Mouse (Mus musculus): ENCODE measurements at regions not wholly inside any gene's neighbourhood (a gene's known extent, or its start where the extent isn't known, plus 50 kb on each side); places are given as distances from the start of the nearest gene placed in this dataset.

- 33% methylated on average over 24 of the region's 24 CpGs for WGBS
- H3K9me3 ChIP-seq (ENCODE audit: low read length), result no peaks in the 10 kb centered on the region
- ATAC-seq, result no peak
- peaks cover 11% of the 10 kb centered on the region; the same call in 1 of the 2 replicates for H3K4me1 ChIP-seq (ENCODE audit: insufficient read depth)
- no peak overlapping the region for H3K4me3 ChIP-seq (ENCODE audit: low read depth, low read length)
- no peak overlapping the region for H3K27ac ChIP-seq (ENCODE audit: low read depth, low read length)
- DNase-seq, result no peak
- H3K27me3 ChIP-seq (ENCODE audit: insufficient read depth, low read length), result no peaks in the 10 kb centered on the region
- TF ChIP-seq CTCF (IDR thresholded peaks at IDR 0.05; ENCODE audit: low read depth), result no peak
- 0 out of 2 replicates have a peak overlapping the region, but pooled peaks have one; percentile 3 for H3K9ac ChIP-seq
- no peaks in the 10 kb centered on the region for H3K36me3 ChIP-seq (ENCODE audit: insufficient read depth)
- no peak overlapping the region for H3K4me2 ChIP-seq (ENCODE audit: low read depth)
Measured at GRCm38 (mm10) chr5:118379245-118380051, 134.4 kb downstream of the 2410131K14Rik start.

- TF ChIP-seq CTCF (IDR thresholded peaks at IDR 0.05; ENCODE audit: low read depth), result no peak
- Histone ChIP-seq H3K4me2 (ENCODE audit: low read depth) (peak overlapping the region; percentile 65), H3K27me3 (ENCODE audit: insufficient read depth, low read length) (no peaks in the 10 kb centered on the region), H3K9ac (peak overlapping the region; percentile 3; the same call in 1 of the 2 replicates), H3K4me1 (ENCODE audit: insufficient read depth) (peaks cover 11% of the 10 kb centered on the region; the same call in 1 of the 2 replicates), H3K36me3 (ENCODE audit: insufficient read depth) (no peaks in the 10 kb centered on the region), H3K4me3 (ENCODE audit: low read depth, low read length) (peak overlapping the region; percentile 46), H3K27ac (ENCODE audit: low read depth, low read length) (peak overlapping the region; percentile 86), H3K9me3 (ENCODE audit: low read length) (no peaks in the 10 kb centered on the region)
- ATAC-seq (no peak), DNase-seq (no peak)
- WGBS, result 29% methylated on average over 5 of the region's 5 CpGs
Measured at GRCm38 (mm10) chr5:118380052-118380421, 135.0 kb downstream of the 2410131K14Rik start.

GRCm38 (mm10) chr5:118380422-118381293, 135.6 kb downstream of the 2410131K14Rik start:
- peak; percentile 32; the same call in 1 of the 2 replicates for TF ChIP-seq CTCF (IDR thresholded peaks at IDR 0.05; ENCODE audit: low read depth)
- 1% methylated on average over 43 of the region's 45 CpGs for WGBS
- DNase-seq (peak; percentile 79), ATAC-seq (peak; percentile 82)
- no peaks in the 10 kb centered on the region for H3K36me3 ChIP-seq (ENCODE audit: insufficient read depth)
- peak overlapping the region; percentile 57 for H3K9ac ChIP-seq
- no peaks in the 10 kb centered on the region for H3K9me3 ChIP-seq (ENCODE audit: low read length)
- peaks cover 11% of the 10 kb centered on the region; the same call in 1 of the 2 replicates for H3K4me1 ChIP-seq (ENCODE audit: insufficient read depth)
- peak overlapping the region; percentile 46 for H3K4me3 ChIP-seq (ENCODE audit: low read depth, low read length)
- H3K4me2 ChIP-seq (ENCODE audit: low read depth), result peak overlapping the region; percentile 65
- H3K27ac ChIP-seq (ENCODE audit: low read depth, low read length), result peak overlapping the region; percentile 86
- H3K27me3 ChIP-seq (ENCODE audit: insufficient read depth, low read length), result no peaks in the 10 kb centered on the region

GRCm38 (mm10) chr5:118381294-118381675, 136.3 kb downstream of the 2410131K14Rik start:
- peak; percentile 80 for ATAC-seq
- DNase-seq, result peak; percentile 79
- Histone ChIP-seq H3K9me3 (ENCODE audit: low read length) (no peaks in the 10 kb centered on the region), H3K27me3 (ENCODE audit: insufficient read depth, low read length) (no peaks in the 10 kb centered on the region), H3K36me3 (ENCODE audit: insufficient read depth) (no peaks in the 10 kb centered on the region), H3K27ac (ENCODE audit: low read depth, low read length) (peak overlapping the region; percentile 86), H3K4me3 (ENCODE audit: low read depth, low read length) (peak overlapping the region; percentile 46), H3K4me2 (ENCODE audit: low read depth) (peak overlapping the region; percentile 65), H3K4me1 (ENCODE audit: insufficient read depth) (peaks cover 17% of the 10 kb centered on the region; the same call in 1 of the 2 replicates), H3K9ac (peak overlapping the region; percentile 57)
- TF ChIP-seq CTCF (IDR thresholded peaks at IDR 0.05; ENCODE audit: low read depth), result no peak
- 0% methylated on average over 12 of the region's 12 CpGs for WGBS

- Histone ChIP-seq H3K27me3 (ENCODE audit: insufficient read depth, low read length) (no peaks in the 10 kb centered on the region), H3K9me3 (ENCODE audit: low read length) (no peaks in the 10 kb centered on the region), H3K36me3 (ENCODE audit: insufficient read depth) (no peaks in the 10 kb centered on the region; the same call in 1 of the 2 replicates), H3K27ac (ENCODE audit: low read depth, low read length) (no peak overlapping the region), H3K9ac (no peak overlapping the region), H3K4me2 (ENCODE audit: low read depth) (no peak overlapping the region), H3K4me1 (ENCODE audit: insufficient read depth) (peaks cover 20% of the 10 kb centered on the region; the same call in 1 of the 2 replicates), H3K4me3 (ENCODE audit: low read depth, low read length) (no peak overlapping the region)
- WGBS, result 43% methylated on average over 4 of the region's 4 CpGs
- no peak for ATAC-seq
- TF ChIP-seq CTCF (IDR thresholded peaks at IDR 0.05; ENCODE audit: low read depth), result no peak
- peak; percentile 35 for DNase-seq
Measured at GRCm38 (mm10) chr5:118386126-118386525, 141.1 kb downstream of the 2410131K14Rik start.

GRCm38 (mm10) chr5:118388419-118388818, 143.4 kb downstream of the 2410131K14Rik start:
- 44% methylated on average over 6 of the region's 6 CpGs for WGBS
- no peak overlapping the region for H3K4me2 ChIP-seq (ENCODE audit: low read depth)
- H3K4me3 ChIP-seq (ENCODE audit: low read depth, low read length), result no peak overlapping the region
- DNase-seq (peak; percentile 81), ATAC-seq (peak; percentile 77)
- H3K9me3 ChIP-seq (ENCODE audit: low read length), result no peaks in the 10 kb centered on the region
- no peak for TF ChIP-seq CTCF (IDR thresholded peaks at IDR 0.05; ENCODE audit: low read depth)
- peaks cover 13% of the 10 kb centered on the region; the same call in 1 of the 2 replicates for H3K4me1 ChIP-seq (ENCODE audit: insufficient read depth)
- no peak overlapping the region for H3K9ac ChIP-seq
- H3K36me3 ChIP-seq (ENCODE audit: insufficient read depth), result no peaks in the 10 kb centered on the region; the same call in 1 of the 2 replicates
- H3K27me3 ChIP-seq (ENCODE audit: insufficient read depth, low read length), result no peaks in the 10 kb centered on the region
- no peak overlapping the region for H3K27ac ChIP-seq (ENCODE audit: low read depth, low read length)

Measured in forebrain, postnatal 0 days (tissue).